Mouse (Mus musculus) right cerebral cortex, adult 2 months (tissue): ENCODE results near the gene Arid3a.
"Not testable (repeated sequence)": the region's sequence is repeated elsewhere in the genome, so short reads cannot be mapped to it uniquely, and the experiment has no call there.

Source experiments
- DNase-seq, 2 experiments: peaks; one replicate each; pipeline ENCODE4 v3.0.0; 2021 to 2022; ENCODE audit warnings: low spot score in 2 of 2

The Arid3a gene

GRCm38 (mm10) chr10:79926491-79927323 lies at the start of gene Arid3a:
TSS of gene Arid3a (plus strand) at chr10:79927043.
- peak; percentile 85 to 89 for DNase-seq

- DNase-seq = no peak
Observed at GRCm38 (mm10) chr10:79877174-79877573, 49.7 kb upstream of the Arid3a start.

DNA sequence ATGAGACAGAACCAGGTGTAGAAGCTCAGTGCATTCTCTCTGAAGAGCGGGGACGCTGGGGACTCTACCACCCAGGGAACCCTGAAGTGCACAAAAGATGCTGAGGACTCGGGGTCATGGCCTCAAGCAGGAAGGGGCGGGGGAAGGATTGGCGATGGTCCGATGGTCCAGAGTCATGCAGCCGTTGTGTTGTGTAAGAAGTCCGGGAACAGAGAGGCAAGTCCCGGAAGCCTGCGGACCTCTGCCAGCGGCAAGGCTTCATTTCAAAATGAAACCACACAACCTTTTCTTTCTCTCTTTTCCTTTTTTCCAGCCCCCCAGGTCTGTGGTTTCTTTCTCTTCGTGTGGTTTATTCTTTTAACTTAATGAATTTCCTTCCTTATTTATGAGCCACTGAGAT lies 49.1 kb upstream of the Arid3a start:
- no peak for DNase-seq

DNA sequence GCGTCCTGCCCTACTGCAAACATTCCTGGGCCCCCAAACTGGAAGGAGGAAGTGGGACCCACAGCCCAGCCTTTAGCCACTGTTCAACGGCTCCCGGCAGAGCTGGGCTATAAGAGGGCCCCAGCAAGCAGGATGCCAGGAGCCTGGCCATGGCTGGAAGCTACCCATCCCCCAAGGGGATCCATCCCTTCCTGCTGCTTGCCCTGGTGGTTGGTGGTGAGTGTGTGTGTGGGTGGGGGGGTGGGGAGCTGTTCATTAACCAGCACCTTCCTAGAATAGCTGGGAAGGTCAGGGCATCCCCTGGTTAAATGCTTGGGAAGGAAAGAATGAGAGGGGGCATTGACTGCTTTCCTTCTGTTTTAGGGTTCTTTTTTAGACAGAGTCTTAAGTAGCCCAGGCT lies 47.3 kb upstream of the Arid3a start:
- DNase-seq = no peak

DNA sequence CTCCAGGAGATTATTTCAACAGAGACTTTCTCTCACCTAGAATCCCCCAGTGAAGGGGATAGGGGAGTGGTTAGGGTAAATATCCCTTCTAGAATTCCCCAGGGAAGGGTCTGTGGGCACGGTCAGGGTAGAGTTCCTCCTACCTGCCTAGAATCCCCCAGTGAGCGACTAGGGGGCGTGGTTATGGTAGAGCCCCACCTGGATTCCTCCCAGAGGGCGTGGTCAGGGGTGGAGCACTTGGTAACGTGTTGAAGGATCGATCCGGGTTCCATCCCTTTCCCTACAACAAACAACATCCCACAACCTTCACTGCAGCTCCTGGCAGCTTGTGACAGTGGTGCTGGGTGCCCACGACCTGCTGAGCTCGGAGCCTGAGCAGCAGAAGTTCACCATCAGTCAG lies 46.1 kb upstream of the Arid3a start:
- no peak for DNase-seq

GRCm38 (mm10) chr10:79881981-79882380 lies 44.9 kb upstream of the Arid3a start:
- no peak for DNase-seq

DNA sequence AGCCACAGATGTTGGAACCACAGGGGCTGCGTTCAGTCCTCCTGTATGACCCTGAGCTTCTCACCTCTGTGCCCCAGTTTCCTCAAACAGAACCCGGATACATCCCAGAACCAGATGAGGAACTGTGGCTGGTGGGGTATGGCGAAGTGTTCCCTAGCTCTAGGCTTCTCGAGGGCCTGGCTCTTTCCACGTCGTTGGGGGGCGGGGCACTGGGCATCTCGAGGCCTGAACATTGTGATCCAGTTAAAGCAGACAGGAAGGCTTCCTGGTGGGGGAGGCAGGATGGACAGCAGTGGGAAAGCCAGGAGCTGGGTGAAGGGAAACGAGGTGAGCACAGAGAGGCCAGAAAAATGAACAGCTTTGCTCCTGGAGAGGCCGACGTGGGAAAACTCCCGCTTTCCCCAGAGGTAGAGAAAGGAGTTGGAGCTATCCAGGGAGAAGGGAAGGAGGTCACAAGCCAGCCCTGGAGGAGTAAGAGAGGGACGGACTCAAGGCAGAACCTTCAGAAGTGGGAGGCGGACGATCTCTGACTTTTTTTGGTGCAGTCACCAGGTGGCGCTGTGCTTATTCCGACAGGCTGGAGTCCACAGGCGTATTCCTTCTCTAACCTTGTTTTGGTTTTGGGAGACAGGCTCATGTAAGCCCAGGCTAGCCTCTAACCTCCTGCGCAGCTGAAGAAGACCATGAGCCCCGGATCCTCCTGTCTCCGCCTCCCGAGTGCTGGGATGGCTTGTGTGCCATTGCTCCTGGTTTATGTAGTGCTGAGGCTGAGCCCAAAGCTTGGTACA lies 43.4 kb upstream of the Arid3a start:
- DNase-seq = peak; percentile 83 to 89

GRCm38 (mm10) chr10:79884446-79884845 lies 42.4 kb upstream of the Arid3a start:
- DNase-seq = no peak

GRCm38 (mm10) chr10:79884938-79885337 lies 41.9 kb upstream of the Arid3a start:
- DNase-seq = not testable (repeated sequence)

DNA sequence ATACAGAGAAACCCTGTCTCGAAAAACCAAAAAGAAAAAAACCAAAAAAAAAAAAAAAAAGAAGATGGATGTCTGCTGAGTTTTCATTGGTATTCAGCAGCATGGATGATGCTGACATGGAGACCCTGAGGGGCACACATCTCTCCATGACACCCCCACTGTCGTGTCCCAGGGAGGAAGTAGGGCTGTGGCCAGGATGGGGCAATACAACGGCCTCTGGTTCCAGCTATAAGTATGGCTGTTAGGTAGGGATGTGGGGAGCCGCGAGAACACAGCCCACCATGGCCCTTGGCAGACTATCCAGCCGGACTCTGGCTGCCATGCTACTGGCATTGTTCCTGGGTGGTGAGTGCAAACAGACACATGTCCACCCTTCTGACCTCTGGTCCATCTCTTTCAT lies 40.8 kb upstream of the Arid3a start, which contains the start of gene Elane:
Gene Elane, plus strand, starts transcription at position 194 of the 400 bp plus-strand sequence.
- no peak for DNase-seq

- DNase-seq = no peak
Observed at GRCm38 (mm10) chr10:79886611-79887010, 40.2 kb upstream of the Arid3a start.

DNA sequence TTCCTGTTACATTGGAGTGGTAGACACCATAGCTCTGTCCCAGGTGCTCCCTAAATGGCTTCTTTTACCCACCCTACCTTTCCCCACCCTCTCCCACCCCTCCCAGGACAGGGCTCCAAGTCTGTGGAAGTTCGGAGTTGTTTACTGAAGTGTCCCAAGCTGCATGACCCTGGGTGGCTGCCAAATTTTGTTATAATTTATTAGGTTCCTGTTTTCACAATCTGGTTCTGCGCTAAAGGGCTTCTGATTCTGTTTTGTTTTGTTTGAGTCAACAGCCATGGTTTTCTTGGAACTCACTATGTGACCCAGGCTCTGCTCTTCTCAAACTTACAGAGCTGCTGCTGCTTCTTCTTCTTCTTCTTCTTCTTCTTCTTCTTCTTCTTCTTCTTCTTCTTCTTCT lies 37.5 kb upstream of the Arid3a start:
- DNase-seq = no peak

GRCm38 (mm10) chr10:79890670-79891069 lies 36.2 kb upstream of the Arid3a start, which contains the start of gene Cfd:
TSS of gene Cfd (plus strand) at chr10:79890853.
- DNase-seq = no peak

GRCm38 (mm10) chr10:79892451-79893118 lies 34.3 kb upstream of the Arid3a start:
- peak; percentile 79 to 84 for DNase-seq

- DNase-seq = no peak
Observed at GRCm38 (mm10) chr10:79896306-79896705, 30.5 kb upstream of the Arid3a start.

- DNase-seq = no peak
Observed at GRCm38 (mm10) chr10:79896814-79897213, 30.0 kb upstream of the Arid3a start.

DNA sequence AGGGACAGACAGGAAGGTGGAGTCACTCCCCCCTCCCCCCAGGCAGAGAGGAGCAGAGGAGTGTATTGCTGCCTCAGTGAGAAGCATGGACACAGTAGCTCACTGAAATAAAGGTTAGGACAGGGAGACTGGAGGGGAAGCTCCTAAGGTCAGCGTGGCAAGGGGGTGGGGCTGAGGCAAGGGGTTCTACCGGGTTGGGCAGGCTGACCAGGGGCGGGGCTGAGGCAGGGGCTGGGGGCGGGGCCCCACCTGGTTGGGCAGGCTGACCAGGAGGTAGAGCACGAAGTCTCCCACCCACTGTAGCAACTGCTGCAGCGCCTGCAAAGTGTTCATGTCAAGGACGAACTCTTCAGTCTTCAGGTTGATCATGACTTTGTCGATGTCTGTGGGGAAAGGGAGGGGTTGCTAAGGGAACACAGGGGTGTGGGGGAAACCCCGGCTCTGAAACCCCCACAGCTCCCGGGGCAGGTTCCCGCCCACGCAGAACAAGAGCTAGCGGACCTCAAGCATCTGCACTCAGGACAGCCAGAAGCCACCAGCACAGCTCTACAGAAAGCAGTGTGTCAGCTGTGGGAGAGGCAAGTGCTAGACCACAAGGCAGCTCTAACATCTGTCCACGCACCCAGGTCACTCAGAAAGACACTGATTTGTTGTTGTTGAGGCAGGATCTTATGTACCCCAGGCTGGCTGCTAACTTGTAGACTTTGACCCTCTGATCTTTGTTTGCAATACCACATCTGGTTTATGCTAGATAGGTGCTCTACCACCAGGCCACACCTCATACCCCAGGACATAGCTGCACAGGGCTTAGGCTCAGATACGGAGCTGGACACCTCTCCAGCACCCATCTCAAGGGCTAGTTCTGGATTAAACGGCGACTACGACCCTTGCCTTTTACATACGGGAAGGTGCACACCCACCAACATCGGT lies 29.3 kb upstream of the Arid3a start:
- no peak for DNase-seq

- DNase-seq = peak; percentile 86 to 92
Observed at GRCm38 (mm10) chr10:79900951-79901410, 25.9 kb upstream of the Arid3a start.

DNA sequence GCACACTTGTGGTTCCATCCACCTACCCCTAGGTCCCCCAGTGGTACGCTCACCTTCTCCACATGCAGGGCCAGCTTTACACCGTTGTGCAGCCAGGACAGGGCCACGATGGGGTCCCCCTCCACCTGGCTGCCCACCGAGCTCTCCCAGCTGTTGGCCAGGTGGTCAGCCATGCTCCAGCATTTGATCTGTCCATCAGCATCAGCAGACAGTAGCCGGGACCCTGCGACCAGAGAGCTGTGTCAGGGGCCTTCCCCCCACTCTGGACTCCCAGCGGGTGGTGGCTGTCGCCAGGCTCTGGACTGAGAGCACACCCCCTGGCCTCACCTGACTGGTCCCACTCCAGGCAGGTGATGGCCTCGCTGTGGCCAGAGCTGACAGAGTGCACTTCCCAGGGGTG lies 20.1 kb upstream of the Arid3a start:
- DNase-seq = no peak

- DNase-seq = no peak
Observed at GRCm38 (mm10) chr10:79907415-79907814, 19.4 kb upstream of the Arid3a start.
